Mouse (Mus musculus) cerebellum, adult 2 months (tissue): ENCODE results near the gene Smpdl3a. TPM values are rescaled to one million over a fixed set of nuclear protein-coding genes. Genes with fewer than 3 reads are reported as not detected.
A peak's percentile ranks its signal among the peaks of the same experiment; 100 is the strongest.

Experiments
- DNase-seq, 2 experiments: peaks; one replicate each; pipeline ENCODE4 v3.0.0; 2021
- H3K27ac ChIP-seq: fragments of 200-500 bp; 2 replicates; pipeline ENCODE4 v1.5.1; 2012; ENCODE audit warnings: low read length, control low read depth, inconsistent platforms; ENCODE audit not compliant: insufficient read depth
- H3K27me3 ChIP-seq: fragments of 200-500 bp; 2 replicates; pipeline ENCODE4 v1.6.1; 2012; ENCODE audit warnings: inconsistent platforms, mild to moderate bottlenecking, low read length, moderate library complexity; ENCODE audit not compliant: control insufficient read depth, insufficient read depth
- H3K4me1 ChIP-seq: fragments of 200-500 bp; 2 replicates; pipeline ENCODE4 v1.6.1; 2011; ENCODE audit warnings: low read length; ENCODE audit not compliant: control insufficient read depth, insufficient read depth
- H3K4me3 ChIP-seq: fragments of 200-500 bp; replicated peaks from 2 replicates; pipeline ENCODE3; 2011; ENCODE audit warnings: mild to moderate bottlenecking, low read depth, low read length, control low read depth; ENCODE audit not compliant: insufficient read depth
- CTCF ChIP-seq: fragments of 200-500 bp; IDR thresholded peaks from 2 replicates; pipeline ENCODE4 v1.5.1; 2011; ENCODE audit warnings: low read depth, mild to moderate bottlenecking, control low read depth, low read length, moderate library complexity, borderline replicate concordance; ENCODE audit not compliant: insufficient read depth
- POLR2A ChIP-seq: fragments of 200-500 bp; IDR thresholded peaks from 2 replicates; pipeline ENCODE4 v1.6.1; 2011; ENCODE audit warnings: low read length, control low read depth, borderline replicate concordance; ENCODE audit not compliant: insufficient read depth
- WGBS: fragments of 180-500 bp; shearing (Covaris S2); methylation state at CpG from one replicate; pipeline ENCODE4 v1.1.7; 2018; 5-methylcytosine and 5-hydroxymethylcytosine counted together
- polyA plus RNA-seq: library from polyadenylated mRNA; depleted of rRNA; stranded (reverse); fragments of >200 nt; gene quantifications from 2 replicates; pipeline ENCODE4 v1.2.3, GENCODE M21; 2012

Smpdl3a gene
- polyA plus RNA-seq, 1 experiment: 29.6 TPM

- Histone ChIP-seq H3K27me3 (no peaks in the 10 kb centered on the region), H3K27ac (no peak overlapping the region), H3K4me1 (no peaks in the 10 kb centered on the region), H3K4me3 (no peak overlapping the region)
- WGBS: 69% methylated on average over 4 of the region's 4 CpGs
- no peak for TF ChIP-seq POLR2A
- TF ChIP-seq CTCF: peak; percentile 25; the same call in 1 of the 2 replicates
- no peak for DNase-seq
Observed at GRCm38 (mm10) chr10:57796057-57796456, 1.9 kb downstream of the Smpdl3a start.

- H3K4me3 ChIP-seq: no peak overlapping the region
- no peaks in the 10 kb centered on the region for H3K27me3 ChIP-seq
- no peak for TF ChIP-seq CTCF
- TF ChIP-seq POLR2A: no peak
- H3K4me1 ChIP-seq: no peaks in the 10 kb centered on the region
- WGBS: 91% methylated on average over 1 of the region's 1 CpGs
- H3K27ac ChIP-seq: no peak overlapping the region
- DNase-seq: no peak
Observed at GRCm38 (mm10) chr10:57799486-57799885, 5.4 kb downstream of the Smpdl3a start.

GRCm38 (mm10) chr10:57807754-57808153 lies 13.6 kb downstream of the Smpdl3a start:
- Histone ChIP-seq H3K4me3 (no peak overlapping the region), H3K27ac (no peak overlapping the region), H3K4me1 (no peaks in the 10 kb centered on the region), H3K27me3 (no peaks in the 10 kb centered on the region)
- no peak for TF ChIP-seq CTCF
- no peak for TF ChIP-seq POLR2A
- no peak for DNase-seq
- 94% methylated on average over 6 of the region's 6 CpGs for WGBS

- Histone ChIP-seq H3K27me3 (no peaks in the 10 kb centered on the region), H3K4me3 (no peak overlapping the region), H3K27ac (no peak overlapping the region), H3K4me1 (no peaks in the 10 kb centered on the region)
- 89% methylated on average over 5 of the region's 5 CpGs for WGBS
- DNase-seq: no peak
- TF ChIP-seq CTCF: no peak
- TF ChIP-seq POLR2A: no peak
Observed at GRCm38 (mm10) chr10:57812161-57812856, 18.2 kb downstream of the Smpdl3a start.

- Histone ChIP-seq H3K27me3 (no peaks in the 10 kb centered on the region), H3K4me3 (no peak overlapping the region), H3K4me1 (no peaks in the 10 kb centered on the region), H3K27ac (no peak overlapping the region)
- WGBS: 91% methylated on average over 2 of the region's 2 CpGs
- TF ChIP-seq POLR2A (no peak), CTCF (no peak)
- DNase-seq: no peak
Observed at GRCm38 (mm10) chr10:57814295-57814694, 20.2 kb downstream of the Smpdl3a start.

- no peak for DNase-seq
- TF ChIP-seq CTCF (no peak), POLR2A (no peak)
- no peaks in the 10 kb centered on the region for H3K27me3 ChIP-seq
Observed at GRCm38 (mm10) chr10:57815869-57816268, 21.7 kb downstream of the Smpdl3a start.

GRCm38 (mm10) chr10:57819209-57819608 lies 25.1 kb downstream of the Smpdl3a start:
- no peak for DNase-seq
- H3K27ac ChIP-seq: no peak overlapping the region
- WGBS: 96% methylated on average over 2 of the region's 2 CpGs
- no peaks in the 10 kb centered on the region for H3K4me1 ChIP-seq
- no peak for TF ChIP-seq POLR2A
- TF ChIP-seq CTCF: no peak
- H3K4me3 ChIP-seq: no peak overlapping the region
- H3K27me3 ChIP-seq: no peaks in the 10 kb centered on the region

More at GRCm38 (mm10) chr10:57815869-57816268, 21.7 kb downstream of the Smpdl3a start:
- WGBS: 82% methylated on average over 6 of the region's 6 CpGs
- Histone ChIP-seq H3K4me3 (no peak overlapping the region), H3K4me1 (no peaks in the 10 kb centered on the region), H3K27ac (no peak overlapping the region)

- no peak for TF ChIP-seq POLR2A
- TF ChIP-seq CTCF: no peak
- 22% methylated on average over 3 of the region's 3 CpGs for WGBS
- Histone ChIP-seq H3K27me3 (no peaks in the 10 kb centered on the region), H3K4me1 (no peaks in the 10 kb centered on the region), H3K27ac (no peak overlapping the region), H3K4me3 (no peak overlapping the region)
- peak in 1 of 2 experiments; percentile 9 for DNase-seq
Observed at GRCm38 (mm10) chr10:57822473-57822872, 28.3 kb downstream of the Smpdl3a start.
